Comparison of ENCODE assay signal across 8 mouse cellular contexts in the genomic region with DNA sequence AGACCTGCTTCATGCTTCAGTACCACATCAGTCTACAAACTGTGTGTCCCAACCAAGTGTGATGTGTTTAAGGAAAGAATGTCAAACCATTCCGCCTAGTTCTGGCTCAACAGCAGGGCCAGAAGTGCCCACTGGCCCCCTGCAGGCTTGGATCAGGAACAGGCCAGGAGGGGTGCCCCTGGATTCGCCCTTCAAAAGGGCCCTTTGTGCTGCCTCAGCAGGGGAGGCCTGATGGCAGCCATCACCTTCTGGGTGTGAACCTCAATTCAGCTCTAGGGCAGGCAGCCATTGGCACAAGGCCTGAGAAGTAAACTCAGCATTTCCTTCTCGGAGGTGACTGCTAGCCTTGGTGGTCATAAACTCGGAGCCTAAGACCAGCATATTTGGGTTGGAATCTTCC. TPM values are rescaled to one million over a fixed set of nuclear protein-coding genes. Genes with fewer than 3 reads are reported as not detected.
DNase-seq lines count a peak whose midpoint lies in the region; ATAC-seq and TF ChIP-seq lines count a peak whose summit lies in the region.

No protein-coding gene starts in this region.

- no peaks in the 10 kb centered on the region for H3K27me3 ChIP-seq in forebrain, embryonic 12.5 days
- no peaks in the 10 kb centered on the region for H3K27me3 ChIP-seq in lung, postnatal 0 days (replicated peaks; ENCODE audit: insufficient read depth, low read length)

- WGBS in forebrain, embryonic 12.5 days, result 29% methylated on average over 4 of the region's 4 CpGs
- WGBS in lung, postnatal 0 days, result 25% methylated on average over 4 of the region's 4 CpGs

- peaks cover 38% of the 10 kb centered on the region for H3K36me3 ChIP-seq in forebrain, embryonic 12.5 days (replicated peaks)
- H3K36me3 ChIP-seq in lung, postnatal 0 days (ENCODE audit: insufficient read depth, low read length), result no peaks in the 10 kb centered on the region

- TF ChIP-seq CTCF in lung, postnatal 0 days (IDR thresholded peaks at IDR 0.05), result peak; percentile 52

- H3K4me3 ChIP-seq in forebrain, embryonic 12.5 days (replicated peaks), result no peak overlapping the region
- no peak overlapping the region for H3K4me3 ChIP-seq in lung, postnatal 0 days (ENCODE audit: low read depth, low read length)

- no peak overlapping the region for H3K9ac ChIP-seq in forebrain, embryonic 12.5 days
- no peak overlapping the region for H3K9ac ChIP-seq in lung, postnatal 0 days (replicated peaks; ENCODE audit: low read depth)

- peaks cover 29% of the 10 kb centered on the region for H3K4me1 ChIP-seq in forebrain, embryonic 12.5 days
- peaks cover 18% of the 10 kb centered on the region for H3K4me1 ChIP-seq in lung, postnatal 0 days (ENCODE audit: insufficient read depth, low read depth, low read length)

- peak; percentile 37 for DNase-seq in ovary, adult 18-20 months (ENCODE audit: low spot score)
- DNase-seq in ovary, postnatal 14 days (ENCODE audit: low spot score), result no peak
- DNase-seq in kidney, adult 8-10 months, result peak; percentile 63 to 76
- peak; percentile 34 for DNase-seq in lung, postnatal 0 days (ENCODE audit: low spot score)
- no peak for DNase-seq in urinary bladder, postnatal 4 days (ENCODE audit: low spot score in 2 of 2)
- DNase-seq in spleen, postnatal 36 days (ENCODE audit: low spot score in 2 of 2), result no peak

- H3K27ac ChIP-seq in forebrain, embryonic 12.5 days, result peak overlapping the region; percentile 66
- peak overlapping the region; percentile 26; the same call in 1 of the 2 replicates for H3K27ac ChIP-seq in lung, postnatal 0 days (ENCODE audit: low read length)

- no peaks in the 10 kb centered on the region for H3K9me3 ChIP-seq in forebrain, embryonic 12.5 days
- no peaks in the 10 kb centered on the region for H3K9me3 ChIP-seq in lung, postnatal 0 days (ENCODE audit: low read length)

- peak overlapping the region; percentile 10; the same call in 1 of the 2 replicates for H3K4me2 ChIP-seq in forebrain, embryonic 12.5 days
- no peak overlapping the region for H3K4me2 ChIP-seq in lung, postnatal 0 days (replicated peaks; ENCODE audit: low read depth, low read length)

- TF ChIP-seq EP300 in lung, postnatal 0 days (IDR thresholded peaks at IDR 0.05), result no peak

- ATAC-seq in forebrain, embryonic 12.5 days (ENCODE audit: low FRiP score), result no peak
- ATAC-seq in lung, postnatal 0 days, result peak; percentile 55
- ATAC-seq in frontal cortex, adult (ENCODE audit: low TSS enrichment), result no peak

RNA-seq across cellular contexts. Expression of gene Fam53b, which starts 33.1 kb away (rescaled TPM):
- polyA plus RNA-seq in forebrain, embryonic 12.5 days (2016; fragmentation: Nextera tagmentation; extraction: Ambion mirVana), result 41.7 and 47.7 TPM in 2 replicates
- polyA plus RNA-seq in lung, postnatal 0 days (2015; fragmentation: Nextera tagmentation; extraction: Ambion mirVana), result 27.2 and 31.2 TPM in 2 replicates

Comparison
In these comparisons a context has a peak if more than half of its experiments do, and no peak if none do; other contexts are left out.
1. DNase-seq: peak in ovary, adult 18-20 months (single experiment), kidney, adult 8-10 months (2 of 2) and lung, postnatal 0 days (single experiment); none in ovary, postnatal 14 days (single experiment), urinary bladder, postnatal 4 days (0 of 2) and spleen, postnatal 36 days (0 of 2).